Mouse (Mus musculus) liver, postnatal 0 days (tissue): ENCODE data around the gene Tekt3. TPM values are rescaled to one million over a fixed set of nuclear protein-coding genes. Genes with fewer than 3 reads are reported as not detected.

ENCODE experiments used
- ATAC-seq: fragments of 200-750 bp; cut with Nextera tagmentation; 2 replicates; pipeline ENCODE4 v1.8.0; 2017; ENCODE audit warnings: mild to moderate bottlenecking, moderate library complexity
- DNase-seq: peaks from one replicate; pipeline ENCODE4 v3.0.0-alpha.2; 2016
- H3K27ac ChIP-seq: fragments of 300-500 bp; sonication (generic); 2 replicates; pipeline ENCODE4 v1.5.1; 2014; ENCODE audit warnings: antibody characterized with exemption, moderate library complexity, mild to moderate bottlenecking, low read depth
- H3K27me3 ChIP-seq: fragments of 300-500 bp; sonication (generic); 2 replicates; pipeline ENCODE4 v1.6.1; 2014; ENCODE audit warnings: low read length, control low read depth, mixed read lengths; ENCODE audit not compliant: insufficient read depth
- H3K36me3 ChIP-seq: fragments of 300-500 bp; sonication (generic); replicated peaks from 2 replicates; pipeline ENCODE4 v1.6.1; 2014; ENCODE audit warnings: mild to moderate bottlenecking, control low read depth, low read length, moderate library complexity, mixed read lengths; ENCODE audit not compliant: insufficient read depth
- H3K4me1 ChIP-seq: fragments of 300-500 bp; sonication (generic); 2 replicates; pipeline ENCODE4 v1.6.1; 2014; ENCODE audit warnings: antibody characterized with exemption, mild to moderate bottlenecking, control low read depth; ENCODE audit not compliant: insufficient read depth
- H3K4me2 ChIP-seq: fragments of 300-500 bp; sonication (generic); 2 replicates; pipeline ENCODE4 v1.6.1; 2014; ENCODE audit warnings: low read depth, mild to moderate bottlenecking, low read length, moderate library complexity, mixed read lengths
- H3K4me3 ChIP-seq: fragments of 300-500 bp; sonication (generic); 2 replicates; pipeline ENCODE4 v1.5.1; 2014; ENCODE audit warnings: low read depth, low read length
- H3K9ac ChIP-seq: fragments of 300-500 bp; sonication (generic); replicated peaks from 2 replicates; pipeline ENCODE4 v1.6.1; 2014; ENCODE audit warnings: mild to moderate bottlenecking, moderate library complexity
- H3K9me3 ChIP-seq: fragments of 300-500 bp; sonication (generic); 2 replicates; pipeline ENCODE4 v1.6.1; 2016; ENCODE audit warnings: mild to moderate bottlenecking, control low read depth, low read length, mixed read lengths
- CTCF ChIP-seq: sonication (generic); IDR thresholded peaks from 2 replicates; pipeline ENCODE4 v1.5.1; 2016; ENCODE audit warnings: antibody characterized with exemption, low read depth
- EP300 ChIP-seq: IDR thresholded peaks from 2 replicates; pipeline ENCODE4 v1.6.1; 2016; ENCODE audit warnings: antibody characterized with exemption, low read depth, mild to moderate bottlenecking
- WGBS: fragments of 180-500 bp; shearing (Covaris S2); extraction: QIAGEN DNeasy Blood & Tissue Kit; methylation state at CpG from one replicate; pipeline ENCODE4 v1.1.7; 2014; ENCODE audit not compliant: insufficient replicate concordance; 5-methylcytosine and 5-hydroxymethylcytosine counted together
- polyA plus RNA-seq: library from polyadenylated mRNA; unstranded; fragments of >200 nt; fragmentation: Nextera tagmentation; extraction: Ambion mirVana; gene quantifications from 2 replicates; pipeline ENCODE4 v1.2.1, GENCODE M21; 2015

Tekt3 gene
- polyA plus RNA-seq, 1 experiment from 2014 or later, result not detected

GRCm38 (mm10) chr11:63035420-63036211, 25.8 kb upstream of the Tekt3 start:
- TF ChIP-seq EP300, result no peak
- TF ChIP-seq CTCF, result no peak
- no peaks in the 10 kb centered on the region for H3K4me1 ChIP-seq
- no peaks in the 10 kb centered on the region for H3K36me3 ChIP-seq
- no peak overlapping the region for H3K4me2 ChIP-seq
- no peaks in the 10 kb centered on the region for H3K27me3 ChIP-seq
- no peak overlapping the region for H3K9ac ChIP-seq
- DNase-seq (peak; percentile 53), ATAC-seq (peak; percentile 70; the same call in 1 of the 2 replicates)
- 61% methylated on average over 11 of the region's 11 CpGs for WGBS
- no peak overlapping the region for H3K4me3 ChIP-seq
- 0 out of 2 replicates have a peak, but pooled peaks cover 3% of the 10 kb centered on the region for H3K9me3 ChIP-seq
- H3K27ac ChIP-seq, result no peak overlapping the region

- H3K27ac ChIP-seq, result no peak overlapping the region
- no peak overlapping the region for H3K4me2 ChIP-seq
- no peaks in the 10 kb centered on the region for H3K27me3 ChIP-seq
- H3K4me3 ChIP-seq, result no peak overlapping the region
- no peak overlapping the region for H3K9ac ChIP-seq
- no peaks in the 10 kb centered on the region for H3K36me3 ChIP-seq
- no peak for TF ChIP-seq CTCF
- H3K9me3 ChIP-seq, result no peaks in the 10 kb centered on the region
- no peaks in the 10 kb centered on the region for H3K4me1 ChIP-seq
- 60% methylated on average over 12 of the region's 12 CpGs for WGBS
- ATAC-seq (no peak), DNase-seq (no peak)
Measured at GRCm38 (mm10) chr11:63040002-63040661, 21.3 kb upstream of the Tekt3 start.

- Histone ChIP-seq H3K4me2 (no peak overlapping the region), H3K27ac (no peak overlapping the region), H3K9ac (no peak overlapping the region), H3K27me3 (no peaks in the 10 kb centered on the region), H3K4me3 (no peak overlapping the region), H3K36me3 (no peaks in the 10 kb centered on the region), H3K4me1 (no peaks in the 10 kb centered on the region), H3K9me3 (no peaks in the 10 kb centered on the region)
- DNase-seq (no peak), ATAC-seq (no peak)
- TF ChIP-seq CTCF (no peak), EP300 (no peak)
- WGBS, result 60% methylated on average over 3 of the region's 3 CpGs
Measured at GRCm38 (mm10) chr11:63045771-63046170, 15.7 kb upstream of the Tekt3 start.

- TF ChIP-seq EP300, result no peak
- TF ChIP-seq CTCF, result no peak
- Histone ChIP-seq H3K9me3 (no peaks in the 10 kb centered on the region), H3K27ac (no peak overlapping the region), H3K9ac (no peak overlapping the region), H3K4me3 (no peak overlapping the region), H3K27me3 (no peaks in the 10 kb centered on the region), H3K4me1 (no peaks in the 10 kb centered on the region), H3K36me3 (no peaks in the 10 kb centered on the region), H3K4me2 (no peak overlapping the region)
- 56% methylated on average over 8 of the region's 8 CpGs for WGBS
- DNase-seq (peak; percentile 25), ATAC-seq (peak; percentile 72)
Measured at GRCm38 (mm10) chr11:63046380-63046779, 15.1 kb upstream of the Tekt3 start.

- Histone ChIP-seq H3K27me3 (no peaks in the 10 kb centered on the region), H3K4me3 (no peak overlapping the region), H3K4me1 (no peaks in the 10 kb centered on the region), H3K36me3 (no peaks in the 10 kb centered on the region), H3K27ac (no peak overlapping the region), H3K9me3 (no peaks in the 10 kb centered on the region), H3K4me2 (no peak overlapping the region), H3K9ac (no peak overlapping the region)
- TF ChIP-seq CTCF (no peak), EP300 (no peak)
- ATAC-seq, result no peak
- no peak for DNase-seq
- 78% methylated on average over 6 of the region's 6 CpGs for WGBS
Measured at GRCm38 (mm10) chr11:63050362-63050932, 11.0 kb upstream of the Tekt3 start.

- H3K9me3 ChIP-seq, result no peaks in the 10 kb centered on the region
- WGBS, result 44% methylated on average over 7 of the region's 7 CpGs
- H3K36me3 ChIP-seq, result no peaks in the 10 kb centered on the region
- no peak overlapping the region for H3K4me2 ChIP-seq
- TF ChIP-seq EP300 (no peak), CTCF (no peak)
- peak; percentile 35; the same call in 1 of the 2 replicates for ATAC-seq
- DNase-seq, result no peak
- no peaks in the 10 kb centered on the region for H3K27me3 ChIP-seq
- H3K4me3 ChIP-seq, result no peak overlapping the region
- H3K27ac ChIP-seq, result no peak overlapping the region
- no peak overlapping the region for H3K9ac ChIP-seq
- no peaks in the 10 kb centered on the region for H3K4me1 ChIP-seq
Measured at GRCm38 (mm10) chr11:63051041-63051440, 10.4 kb upstream of the Tekt3 start.
